Mouse (Mus musculus) right cerebral cortex, adult 18-20 months (tissue): ENCODE measurements around the gene Kctd19.

Experiments
- DNase-seq: peaks from one replicate; pipeline ENCODE4 v3.0.0; 2022; ENCODE audit warnings: mixed read lengths

Gene Kctd19

DNA sequence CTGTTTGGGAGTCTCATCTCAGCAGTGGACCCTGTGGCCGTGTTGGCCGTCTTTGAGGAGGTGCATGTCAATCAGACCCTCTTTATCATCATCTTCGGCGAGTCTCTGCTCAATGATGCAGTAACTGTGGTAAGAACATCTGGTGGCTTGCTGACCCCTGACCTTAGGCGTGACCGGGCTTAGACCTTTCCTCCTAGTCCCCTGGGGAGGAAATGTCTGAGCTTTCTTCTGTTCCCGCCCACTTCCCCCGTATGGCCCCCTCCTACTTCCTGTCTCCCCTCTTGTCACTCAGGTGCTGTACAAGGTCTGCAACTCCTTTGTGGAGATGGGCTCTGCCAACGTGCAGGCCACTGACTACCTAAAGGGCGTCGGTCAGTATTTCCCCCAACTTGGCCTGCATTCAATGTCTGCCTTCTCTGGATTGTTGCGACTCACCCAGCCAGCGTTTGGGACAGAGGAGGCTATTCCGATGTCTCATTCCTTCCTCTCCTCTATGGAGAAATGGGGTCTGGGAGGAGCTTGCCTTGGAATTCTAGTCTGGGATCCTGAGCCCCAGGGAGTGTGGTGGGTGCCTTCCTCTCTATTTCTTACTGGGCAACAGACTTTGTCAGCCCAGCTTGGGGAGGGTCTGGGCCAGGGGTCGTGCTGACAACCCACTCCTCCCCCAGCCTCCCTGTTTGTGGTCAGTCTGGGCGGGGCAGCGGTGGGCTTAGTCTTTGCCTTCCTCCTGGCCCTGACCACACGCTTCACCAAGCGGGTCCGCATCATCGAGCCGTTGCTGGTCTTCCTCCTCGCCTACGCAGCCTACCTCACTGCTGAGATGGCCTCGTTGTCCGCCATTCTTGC is 57.9 kb downstream of the Kctd19 start:
- DNase-seq: no peak

- no peak for DNase-seq
Measured at GRCm38 (mm10) chr8:105354549-105354948, 58.8 kb downstream of the Kctd19 start.

DNA sequence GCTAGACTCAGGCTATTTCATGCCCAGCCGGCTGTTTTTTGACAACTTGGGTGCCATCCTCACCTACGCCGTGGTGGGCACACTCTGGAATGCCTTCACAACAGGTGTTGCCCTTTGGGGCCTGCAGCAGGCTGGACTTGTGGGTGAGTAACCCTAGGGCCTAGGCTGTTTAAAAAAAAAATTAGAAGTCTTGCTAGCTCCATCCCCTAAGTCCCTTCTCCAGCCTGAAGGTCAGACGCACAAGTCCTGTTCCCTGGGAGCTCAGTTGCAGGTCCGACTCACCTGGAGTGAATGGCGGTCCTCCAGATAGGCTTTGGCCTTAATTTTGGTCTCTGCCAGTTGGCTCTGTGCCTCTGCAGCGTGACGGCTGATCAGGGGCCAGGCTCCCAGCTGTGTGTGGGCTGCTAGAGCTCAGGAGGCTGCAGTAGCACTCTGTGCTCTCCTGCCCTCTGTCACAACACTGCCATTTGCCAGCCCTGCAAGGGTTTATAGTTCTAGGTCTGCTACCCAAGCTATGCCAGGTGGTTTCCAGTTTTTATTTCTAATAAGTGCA is 59.6 kb downstream of the Kctd19 start:
- DNase-seq: no peak

DNA sequence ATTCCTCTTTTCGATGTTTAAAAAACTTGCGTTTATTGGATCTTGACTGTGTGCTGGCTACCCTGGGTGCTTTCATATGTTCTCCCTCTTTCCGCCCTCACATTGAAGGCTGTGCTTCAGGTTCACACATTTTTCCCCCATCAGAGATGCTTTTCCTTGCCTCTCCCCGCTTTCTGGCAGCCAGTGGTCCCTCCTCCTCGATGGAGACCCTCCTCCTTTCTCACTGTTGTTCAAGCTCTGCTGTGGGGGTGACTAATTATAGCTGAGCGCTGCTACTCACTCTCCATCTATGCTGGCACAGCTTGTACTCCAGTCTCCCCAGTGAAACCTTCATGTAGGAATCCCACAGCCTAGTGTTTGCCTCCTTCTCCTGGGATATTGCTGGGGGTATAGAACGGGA is 63.1 kb downstream of the Kctd19 start:
- DNase-seq: peak; percentile 29

- DNase-seq: peak; percentile 40
Measured at GRCm38 (mm10) chr8:105349096-105349771, 64.1 kb downstream of the Kctd19 start.

DNA sequence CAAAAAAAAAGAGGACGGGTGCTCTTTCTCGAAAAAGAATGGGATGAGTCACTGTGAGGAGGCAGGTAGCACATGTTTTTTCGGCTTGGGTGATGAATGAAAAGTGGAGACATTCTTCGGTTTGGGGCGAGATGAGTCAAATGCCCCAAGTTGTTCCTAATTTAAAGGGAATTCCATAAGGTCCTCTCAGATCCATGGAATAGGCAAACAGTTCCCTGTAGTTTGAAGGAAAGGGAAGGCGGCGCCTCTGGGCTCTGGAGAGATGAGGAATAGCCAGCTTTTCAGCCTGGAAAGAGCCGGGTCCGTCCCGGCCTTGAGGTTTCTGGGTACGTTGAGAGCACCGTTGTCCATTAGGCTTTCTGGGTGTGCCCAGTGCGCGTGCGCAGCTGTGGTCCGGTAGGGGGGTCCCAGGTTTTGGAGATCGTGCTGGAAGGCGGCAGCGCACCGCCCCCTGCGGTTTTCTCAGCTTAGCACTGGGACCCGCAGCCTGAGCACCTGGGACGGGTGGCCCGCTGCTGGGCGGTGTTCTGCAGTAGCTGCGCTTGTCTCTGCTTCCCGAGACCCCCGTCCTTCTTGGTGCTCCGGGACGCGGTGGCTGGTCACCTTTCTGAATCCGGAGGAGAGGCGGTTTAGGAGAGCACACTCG is 64.7 kb downstream of the Kctd19 start, which contains the start of gene Slc9a5:
Slc9a5 (plus strand) TSS at position 394 of the 646 bp plus-strand sequence.
- DNase-seq: peak; percentile 53

GRCm38 (mm10) chr8:105347428-105348221 is 65.7 kb downstream of the Kctd19 start, which contains the start of gene Fhod1:
Gene Fhod1, minus strand, starts transcription at chr8:105347953.
- peak; percentile 92 for DNase-seq

DNA sequence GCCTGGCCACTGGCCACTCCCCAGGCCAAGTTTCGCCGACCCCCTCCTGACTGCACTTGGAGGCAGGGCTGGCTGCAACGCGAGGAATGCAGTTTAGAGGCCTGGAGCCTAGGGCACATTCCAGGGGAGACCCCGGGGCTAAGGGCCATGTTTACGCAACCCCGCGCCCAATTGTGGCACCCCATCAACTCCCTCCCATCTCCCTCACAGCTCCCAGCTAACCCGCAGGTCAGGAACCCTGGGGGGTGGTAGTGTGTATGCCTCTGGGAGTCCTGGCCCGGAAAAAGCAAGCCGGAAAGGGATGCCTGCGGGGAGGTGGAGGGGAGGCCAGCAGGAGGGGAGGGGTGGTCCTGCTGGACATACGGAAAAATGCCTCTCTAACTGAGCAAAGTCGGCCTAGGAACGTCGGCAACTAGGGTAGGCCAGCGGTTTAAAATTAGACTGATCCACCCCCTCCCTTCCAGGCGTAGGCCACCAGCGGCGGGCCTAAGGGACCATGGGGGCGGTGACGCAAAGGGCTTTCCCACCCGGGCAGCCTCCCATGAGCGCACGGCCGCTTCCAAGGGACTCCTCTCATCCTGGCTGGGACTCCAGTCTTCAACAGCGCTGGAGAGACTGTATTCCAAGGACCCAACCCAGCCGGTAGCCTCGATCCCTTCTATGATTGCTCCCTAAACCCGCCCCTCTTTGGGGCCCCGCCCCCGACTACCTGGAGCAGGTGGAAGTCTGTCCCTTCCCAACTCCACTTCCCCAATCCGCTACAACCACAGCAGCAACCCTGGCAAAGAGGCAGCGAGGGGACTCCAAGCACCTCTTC is 66.5 kb downstream of the Kctd19 start:
- DNase-seq: peak; percentile 55

- no peak for DNase-seq
Measured at GRCm38 (mm10) chr8:105345061-105345975, 68.0 kb downstream of the Kctd19 start.

- no peak for DNase-seq
Measured at GRCm38 (mm10) chr8:105343791-105344574, 69.3 kb downstream of the Kctd19 start.

- DNase-seq: no peak
Measured at GRCm38 (mm10) chr8:105342768-105343167, 70.5 kb downstream of the Kctd19 start.

- DNase-seq: no peak
Measured at GRCm38 (mm10) chr8:105341399-105341798, 71.9 kb downstream of the Kctd19 start.

- no peak for DNase-seq
Measured at GRCm38 (mm10) chr8:105339886-105340635, 73.2 kb downstream of the Kctd19 start.

DNA sequence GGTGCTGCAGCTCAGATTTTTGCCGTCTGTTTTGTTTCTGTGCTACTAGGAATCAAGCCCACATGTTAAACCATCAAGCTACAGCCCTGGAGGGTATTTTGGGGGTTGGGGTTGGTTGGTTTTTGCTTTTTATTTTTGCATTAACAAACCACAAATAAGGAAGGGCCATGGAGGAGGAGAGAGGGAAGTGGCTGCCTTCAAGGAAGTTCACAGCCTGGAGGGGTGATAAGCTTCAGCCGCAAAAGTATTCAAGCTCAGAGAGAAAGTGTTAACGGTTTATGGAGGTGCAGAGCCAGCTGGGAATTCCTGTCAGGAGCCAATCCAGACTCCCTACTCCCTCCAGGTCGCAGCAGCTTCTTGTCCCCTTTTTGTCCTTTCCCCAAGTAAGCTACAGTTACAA is 74.3 kb downstream of the Kctd19 start:
- no peak for DNase-seq

DNA sequence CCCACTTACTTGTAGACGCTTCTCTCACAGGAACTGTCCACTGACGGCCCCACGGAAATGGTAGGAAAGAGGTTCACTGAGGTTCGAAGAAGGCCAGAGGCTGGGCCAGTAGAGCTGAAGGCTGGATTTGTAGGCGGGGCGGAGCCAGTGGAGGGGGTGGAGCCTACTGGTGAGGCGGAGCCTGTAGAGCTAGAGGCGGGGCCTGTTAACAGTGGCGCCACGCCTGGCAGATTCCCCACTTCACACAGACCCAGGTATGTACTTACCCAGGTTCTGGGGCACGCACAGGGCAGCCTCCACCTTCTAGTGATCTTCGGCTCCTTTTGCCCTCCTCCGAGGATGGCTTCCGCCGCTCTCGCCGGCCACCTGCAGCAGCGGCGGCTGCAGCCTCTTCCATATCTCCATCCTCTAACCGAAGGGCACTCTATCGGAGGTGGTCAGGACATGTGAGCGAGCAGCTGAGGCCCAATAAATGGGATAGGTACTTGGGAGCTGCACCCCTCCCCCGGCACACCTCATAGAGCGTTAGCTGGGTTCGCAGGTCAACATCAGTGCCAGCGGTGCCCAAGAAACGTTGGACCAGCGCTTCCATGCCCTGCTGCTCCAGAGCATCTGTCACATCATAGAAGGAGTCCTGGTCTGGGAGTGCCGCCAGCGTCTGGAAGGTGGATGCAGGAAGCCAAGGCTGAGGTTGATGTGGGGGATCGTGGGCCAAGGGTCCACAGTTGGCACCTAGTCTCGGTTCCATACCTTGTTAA is 76.8 kb downstream of the Kctd19 start:
- no peak for DNase-seq
